ENCODE assay signal across 14 mouse cellular contexts in genomic region chr9:103536059-103536634, GRCm38 (mm10).
"Had no signal": no experiment of that assay in that cellular context is flagged by ENCODE, and none has a peak within 500 bp of the region (broad histone marks: within the 10 kb centered on the region; RNA-seq: fewer than 3 reads in every experiment).

No protein-coding gene starts in this region.

- ATAC-seq: liver, embryonic 12.5 days had no signal

- H3K36me3 ChIP-seq: limb, embryonic 15.5 days; liver, embryonic 12.5 days; midbrain, embryonic 10.5 days; neural tube, embryonic 15.5 days had no signal

- H3K27me3 ChIP-seq: limb, embryonic 15.5 days; liver, embryonic 12.5 days; neural tube, embryonic 15.5 days had no signal

- H3K4me1 ChIP-seq: limb, embryonic 15.5 days; liver, embryonic 12.5 days had no signal

- H3K9me3 ChIP-seq: limb, embryonic 15.5 days; liver, embryonic 12.5 days; midbrain, embryonic 10.5 days; neural tube, embryonic 15.5 days had no signal

- H3K9ac ChIP-seq: limb, embryonic 15.5 days; liver, embryonic 12.5 days; lung, embryonic 14.5 days; neural tube, embryonic 15.5 days had no signal

- DNase-seq: kidney, postnatal 25 days; lung, embryonic 14.5 days; lung, postnatal 10 days; lung, postnatal 4 days; right cerebral cortex, adult 18-20 months; right cerebral cortex, postnatal 25 days; thymus, adult 18-20 months; thymus, postnatal 14 days had no signal

- H3K27ac ChIP-seq: left cerebral cortex, adult 2 months; limb, embryonic 15.5 days; liver, embryonic 12.5 days; midbrain, embryonic 10.5 days; neural tube, embryonic 15.5 days had no signal

- H3K4me2 ChIP-seq: limb, embryonic 15.5 days; liver, embryonic 12.5 days; lung, embryonic 14.5 days; neural tube, embryonic 15.5 days had no signal

- H3K4me3 ChIP-seq: left cerebral cortex, adult 2 months; limb, embryonic 15.5 days; liver, embryonic 12.5 days; midbrain, embryonic 10.5 days; myocyte; neural tube, embryonic 15.5 days had no signal
